Mouse (Mus musculus) limb, embryonic 13.5 days (tissue): ENCODE data around the gene Olfr1453. TPM values are rescaled to one million over a fixed set of nuclear protein-coding genes. Genes with fewer than 3 reads are reported as not detected.
"Not testable (repeated sequence)": the region's sequence is repeated elsewhere in the genome, so short reads cannot be mapped to it uniquely, and the experiment has no call there.

Experiments used
- ATAC-seq: fragments of 200-750 bp; cut with Nextera tagmentation; 2 replicates; pipeline ENCODE4 v1.8.0; 2017; ENCODE audit warnings: low read depth, moderate number of reproducible peaks, moderate TSS enrichment; ENCODE audit not compliant: low FRiP score
- H3K27ac ChIP-seq: fragments of 300-500 bp; sonication (generic); 2 replicates; pipeline ENCODE4 v1.5.1; 2015; ENCODE audit warnings: inconsistent platforms, mild to moderate bottlenecking, moderate library complexity
- H3K27me3 ChIP-seq: fragments of 300-500 bp; sonication (generic); 2 replicates; pipeline ENCODE4 v1.6.1; 2015; ENCODE audit warnings: mild to moderate bottlenecking, inconsistent platforms
- H3K36me3 ChIP-seq: fragments of 300-500 bp; sonication (generic); 2 replicates; pipeline ENCODE4 v1.6.1; 2015; ENCODE audit warnings: inconsistent platforms, mild to moderate bottlenecking, moderate library complexity
- H3K4me1 ChIP-seq: fragments of 300-500 bp; sonication (generic); 2 replicates; pipeline ENCODE4 v1.6.1; 2015; ENCODE audit warnings: inconsistent platforms
- H3K4me2 ChIP-seq: fragments of 300-500 bp; sonication (generic); replicated peaks from 2 replicates; pipeline ENCODE4 v1.6.1; 2015; ENCODE audit warnings: inconsistent platforms, mild to moderate bottlenecking, moderate library complexity
- H3K4me3 ChIP-seq: fragments of 300-500 bp; sonication (generic); 2 replicates; pipeline ENCODE4 v1.5.1; 2015; ENCODE audit warnings: moderate library complexity, mild to moderate bottlenecking, inconsistent platforms
- H3K9ac ChIP-seq: fragments of 300-500 bp; sonication (generic); 2 replicates; pipeline ENCODE4 v1.6.1; 2015; ENCODE audit warnings: mild to moderate bottlenecking, inconsistent platforms
- H3K9me3 ChIP-seq: fragments of 300-500 bp; sonication (generic); 2 replicates; pipeline ENCODE4 v1.6.1; 2016; ENCODE audit warnings: inconsistent platforms
- WGBS: fragments of 180-500 bp; shearing (Covaris S2); methylation state at CpG from one replicate; pipeline ENCODE4 v1.1.7; 2015; 5-methylcytosine and 5-hydroxymethylcytosine counted together
- polyA plus RNA-seq: library from polyadenylated mRNA; unstranded; fragments of >200 nt; fragmentation: Nextera tagmentation; extraction: Ambion mirVana; gene quantifications from 2 replicates; pipeline ENCODE4 v1.2.1, GENCODE M21; 2015

Olfr1453 gene
- polyA plus RNA-seq: not detected in 2 replicates

DNA sequence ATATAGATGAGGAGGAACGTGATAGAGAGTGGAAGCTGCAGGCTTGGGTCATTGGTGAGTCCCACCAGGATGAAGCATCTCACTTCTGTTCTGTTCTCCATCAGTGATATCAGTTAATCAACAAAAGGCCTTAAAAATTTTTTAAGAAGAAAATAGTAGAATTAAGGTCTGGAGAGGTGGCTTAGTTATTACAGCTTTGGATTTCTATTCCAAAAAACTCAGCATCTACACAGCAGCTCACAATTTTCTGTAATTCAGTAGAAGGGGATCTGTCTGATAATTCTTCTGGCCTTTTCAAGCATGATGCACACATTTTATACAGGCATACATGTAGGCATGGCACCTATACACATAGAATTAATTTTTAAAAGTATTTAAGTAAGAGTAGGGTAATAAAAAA, at the start of gene Olfr1453:
TSS of gene Olfr1453 (minus strand) at position 101 of the 400 bp plus-strand sequence.
- no peak within 1 kb of the TSS for H3K27ac ChIP-seq
- ATAC-seq: no peak
- H3K9me3 ChIP-seq: no peaks in the 10 kb centered on the region
- no peak within 1 kb of the TSS for H3K4me3 ChIP-seq
- no peaks in the 10 kb centered on the region for H3K27me3 ChIP-seq
- no peaks in the 10 kb centered on the region for H3K4me1 ChIP-seq
- H3K9ac ChIP-seq: no peak within 1 kb of the TSS
- H3K4me2 ChIP-seq: no peak within 1 kb of the TSS
- 56% methylated on average over 1 of the region's 1 CpGs for WGBS
- no peaks in the 10 kb centered on the region for H3K36me3 ChIP-seq

DNA sequence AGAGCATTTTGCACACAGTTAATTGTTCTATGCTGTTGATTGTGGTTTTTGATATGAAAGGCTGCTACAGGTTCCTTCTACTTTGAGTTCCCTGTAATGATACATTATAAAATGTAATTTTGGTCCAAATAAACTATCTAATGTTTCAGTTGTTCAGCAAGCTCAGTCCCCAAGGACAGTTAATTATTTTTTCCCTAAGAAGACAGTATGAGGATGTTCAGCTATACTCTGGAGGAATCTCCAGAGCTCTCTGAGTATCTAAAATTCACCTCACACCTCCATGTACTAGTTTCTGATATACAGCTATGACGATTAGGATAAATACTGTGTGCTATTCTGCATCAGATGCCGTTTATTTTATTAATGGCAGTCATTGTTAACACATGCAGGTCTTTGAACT, 32.2 kb upstream of the Olfr1453 start, which contains the start of gene Olfr1454:
TSS of gene Olfr1454 (plus strand) at position 301 of the 400 bp plus-strand sequence.
- ATAC-seq: no peak
- Histone ChIP-seq H3K4me3 (no peak within 1 kb of the TSS), H3K9ac (no peak within 1 kb of the TSS), H3K4me2 (no peak within 1 kb of the TSS), H3K4me1 (no peaks in the 10 kb centered on the region), H3K27ac (no peak within 1 kb of the TSS), H3K9me3 (peaks cover 15% of the 10 kb centered on the region), H3K36me3 (no peaks in the 10 kb centered on the region), H3K27me3 (no peaks in the 10 kb centered on the region)
- 71% methylated on average over 2 of the region's 2 CpGs for WGBS

DNA sequence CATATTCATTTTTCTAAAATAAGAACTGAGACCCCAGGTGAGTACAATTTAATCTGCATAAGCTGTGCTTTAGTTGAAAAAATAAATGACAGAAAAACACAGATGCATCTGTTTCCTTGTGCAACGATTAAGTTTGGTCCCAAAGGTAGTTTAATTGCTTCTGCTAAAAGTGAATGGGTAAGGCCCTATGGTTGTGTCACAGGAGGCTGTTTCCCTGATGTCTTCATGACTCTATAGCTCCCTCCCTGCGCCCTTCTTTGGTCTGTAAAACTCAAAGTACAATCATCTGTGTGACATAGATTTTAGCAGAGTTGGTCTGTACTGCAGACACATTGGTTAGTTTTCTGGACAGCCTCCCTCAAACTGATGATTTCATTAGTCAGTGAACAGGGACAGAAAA, 33.4 kb downstream of the Olfr1453 start, which contains the start of gene Olfr1451:
TSS of gene Olfr1451 (plus strand) at position 301 of the 400 bp plus-strand sequence.
- no peak within 1 kb of the TSS for H3K4me2 ChIP-seq
- no peaks in the 10 kb centered on the region for H3K36me3 ChIP-seq
- no peaks in the 10 kb centered on the region for H3K4me1 ChIP-seq
- H3K9me3 ChIP-seq: peaks cover 13% of the 10 kb centered on the region; the same call in 1 of the 2 replicates
- H3K4me3 ChIP-seq: no peak within 1 kb of the TSS
- no peak within 1 kb of the TSS for H3K9ac ChIP-seq
- no peaks in the 10 kb centered on the region for H3K27me3 ChIP-seq
- no peak for ATAC-seq
- no peak within 1 kb of the TSS for H3K27ac ChIP-seq
- 68% methylated on average over 2 of the region's 2 CpGs for WGBS

DNA sequence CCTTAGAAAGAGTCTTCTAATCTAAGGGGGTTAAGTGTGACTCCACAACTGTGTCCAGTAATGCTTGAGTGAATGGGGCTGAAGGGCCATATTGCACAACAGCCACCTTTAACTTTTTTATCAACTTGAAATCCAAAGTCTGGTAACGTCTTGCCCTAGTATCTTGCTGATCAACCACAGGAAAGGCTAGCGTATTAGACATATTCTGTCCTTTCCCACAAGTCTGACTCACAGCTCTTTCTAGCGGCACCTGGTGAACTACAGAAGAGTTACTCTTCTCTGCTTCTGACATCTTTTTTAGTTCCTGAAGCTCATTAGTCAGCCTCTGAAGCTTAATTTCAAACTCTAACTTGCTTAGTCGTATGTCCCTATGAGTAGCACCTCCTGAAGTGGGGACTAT, 35.8 kb downstream of the Olfr1453 start:
- peaks cover 13% of the 10 kb centered on the region; the same call in 1 of the 2 replicates for H3K9me3 ChIP-seq
- not testable (repeated sequence) for H3K27ac ChIP-seq, H3K4me3 ChIP-seq, H3K9ac ChIP-seq, ATAC-seq, H3K36me3 ChIP-seq, H3K27me3 ChIP-seq, H3K4me2 ChIP-seq, H3K4me1 ChIP-seq
- WGBS: 93% methylated on average over 4 of the region's 4 CpGs

Other genes starting within 250 kb of the Olfr1453 start
- 13.5 and 13.8 TPM in 2 replicates for gene Zfp91, start 232.2 kb downstream of the Olfr1453 start, polyA plus RNA-seq
- 1.3 and 1.7 TPM in 2 replicates for gene Lpxn, start 232.1 kb downstream of the Olfr1453 start, polyA plus RNA-seq
- not detected in 2 replicates for gene Gm5244, start 181.6 kb downstream of the Olfr1453 start, polyA plus RNA-seq
- not detected in 2 replicates for gene Olfr1444, start 171.0 kb downstream of the Olfr1453 start, polyA plus RNA-seq
- gene Olfr1445, start 144.5 kb downstream of the Olfr1453 start, polyA plus RNA-seq: not detected in 2 replicates
- not detected in 2 replicates for gene Olfr1446, start 134.8 kb downstream of the Olfr1453 start, polyA plus RNA-seq
- gene Olfr1447, start 124.6 kb downstream of the Olfr1453 start, polyA plus RNA-seq: not detected in 2 replicates
- not detected in 2 replicates for gene Olfr1448, start 103.9 kb downstream of the Olfr1453 start, polyA plus RNA-seq
- gene Olfr1449, start 97.5 kb downstream of the Olfr1453 start, polyA plus RNA-seq: not detected in 2 replicates
- gene Olfr1450, start 78.1 kb downstream of the Olfr1453 start, polyA plus RNA-seq: not detected in 2 replicates
- gene Olfr1451, start 33.3 kb downstream of the Olfr1453 start, polyA plus RNA-seq: not detected in 2 replicates
- gene Olfr1454, start 32.3 kb upstream of the Olfr1453 start, polyA plus RNA-seq: not detected in 2 replicates
- gene Olfr1457, start 69.6 kb upstream of the Olfr1453 start, polyA plus RNA-seq: not detected in 2 replicates
- gene Olfr1458, start 78.4 kb upstream of the Olfr1453 start, polyA plus RNA-seq: not detected in 2 replicates
- not detected in 2 replicates for gene Olfr1459, start 121.2 kb upstream of the Olfr1453 start, polyA plus RNA-seq
- gene Olfr1461, start 134.7 kb upstream of the Olfr1453 start, polyA plus RNA-seq: not detected in 2 replicates
- not detected in 2 replicates for gene Olfr1462, start 157.4 kb upstream of the Olfr1453 start, polyA plus RNA-seq
- gene Olfr1463, start 203.0 kb upstream of the Olfr1453 start, polyA plus RNA-seq: not detected in 2 replicates